Mouse (Mus musculus) ES-E14 (cell line): ENCODE results near the gene Megf11. TPM values are rescaled to one million over a fixed set of nuclear protein-coding genes. Genes with fewer than 3 reads are reported as not detected.

Source experiments
- DNase-seq: peaks from one replicate; pipeline ENCODE4 v3.0.0-alpha.2; 2013; ENCODE audit warnings: low read depth, low spot score
- H3K27ac ChIP-seq: 2 replicates; pipeline ENCODE4 v1.5.1; 2012; ENCODE audit warnings: low read depth, mild to moderate bottlenecking, low read length, moderate library complexity, mixed read lengths; ENCODE audit not compliant: poor library complexity, insufficient read depth, severe bottlenecking
- H3K36me3 ChIP-seq: 2 replicates; pipeline ENCODE4 v1.6.1; 2012; ENCODE audit warnings: mild to moderate bottlenecking, low read length, moderate library complexity, mixed read lengths; ENCODE audit not compliant: control insufficient read depth, poor library complexity, insufficient read depth, severe bottlenecking
- H3K4me1 ChIP-seq, 2 experiments: fragments of 150-350 bp in 1 of 2; sonication (generic) in 1 of 2; 2 replicates each; pipeline ENCODE4 v1.6.1; 2012; ENCODE audit warnings: low read length in 2 of 2, mild to moderate bottlenecking in 1 of 2, mixed read lengths in 1 of 2; ENCODE audit not compliant: control insufficient read depth in 2 of 2, insufficient read depth in 2 of 2, poor library complexity in 1 of 2
- H3K4me3 ChIP-seq, 2 experiments: fragments of 150-350 bp in 1 of 2; sonication (generic) in 1 of 2; 2 replicates each; pipeline ENCODE4 v1.5.1; 2012; ENCODE audit warnings: low read length in 2 of 2, low read depth in 1 of 2, mild to moderate bottlenecking in 1 of 2, mixed read lengths in 1 of 2; ENCODE audit not compliant: insufficient read depth in 1 of 2, poor library complexity in 1 of 2, severe bottlenecking in 1 of 2
- H3K9ac ChIP-seq: 2 replicates; pipeline ENCODE4 v1.6.1; 2012; ENCODE audit warnings: low read depth, mild to moderate bottlenecking, low read length, mixed read lengths; ENCODE audit not compliant: poor library complexity, insufficient read depth, severe bottlenecking
- H3K9me3 ChIP-seq: fragments of 150-350 bp; sonication (generic); 2 replicates; pipeline ENCODE4 v1.6.1; 2012; ENCODE audit warnings: low read depth, mild to moderate bottlenecking, low read length; ENCODE audit not compliant: control insufficient read depth, insufficient read depth
- CHD2 ChIP-seq: IDR thresholded peaks from 2 replicates; pipeline ENCODE4 v1.6.1; 2014; ENCODE audit warnings: mild to moderate bottlenecking, low read depth, low read length, inconsistent platforms
- HCFC1 ChIP-seq: IDR thresholded peaks from 2 replicates; pipeline ENCODE4 v1.6.1; 2012; ENCODE audit warnings: low read length, inconsistent platforms, borderline replicate concordance; ENCODE audit not compliant: insufficient read depth
- MAFK ChIP-seq: IDR thresholded peaks from 2 replicates; pipeline ENCODE4 v1.6.1; 2014; ENCODE audit warnings: mild to moderate bottlenecking, low read depth, low read length, inconsistent platforms; ENCODE audit not compliant: insufficient read depth
- ZC3H11A ChIP-seq: IDR thresholded peaks from 2 replicates; pipeline ENCODE4 v1.6.1; 2012; ENCODE audit warnings: low read depth, mild to moderate bottlenecking, inconsistent platforms, low read length, borderline replicate concordance
- ZNF384 ChIP-seq: IDR thresholded peaks from 2 replicates; pipeline ENCODE4 v1.6.1; 2012; ENCODE audit warnings: low read depth, low read length, inconsistent platforms
- in situ Hi-C, 2 experiments: fragments of 600-800 bp; cut with MboI; formaldehyde crosslinking; loops; one replicate each; pipeline ENCODE4 v1.15.1; 2025; ENCODE audit warnings: low sequenced_read_pairs in 2 of 2, inconsistent platforms in 1 of 2; ENCODE audit not compliant: unreplicated experiment in 2 of 2
- total RNA-seq: library from RNA; depleted of rRNA; stranded (reverse); fragments of 300-350 nt; gene quantifications from 2 replicates; pipeline ENCODE4 v1.2.3, GENCODE M21; 2012

Megf11 gene
- total RNA-seq, 1 experiment, result 7.5 TPM

DNA sequence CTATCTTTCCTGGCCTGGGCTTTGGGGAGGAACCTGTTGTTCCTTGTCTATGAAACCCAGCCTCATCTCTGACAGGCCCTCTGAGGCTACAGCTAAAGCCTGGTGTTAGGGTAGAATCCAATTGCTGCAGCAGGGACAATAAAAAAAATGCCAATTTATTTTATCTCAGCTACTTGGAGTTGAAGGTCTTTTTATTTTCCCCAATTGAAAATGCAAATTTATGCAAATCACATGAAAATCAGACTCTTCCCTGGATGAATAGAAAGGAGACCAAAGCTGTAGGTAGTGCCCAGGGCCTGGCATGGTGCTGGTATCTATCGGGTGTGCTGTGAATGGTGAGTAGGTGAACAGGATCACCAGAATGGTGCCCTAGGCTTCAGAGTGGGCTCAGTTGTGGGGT is 60.6 kb downstream of the Megf11 start:
- Histone ChIP-seq H3K36me3 (no peaks in the 10 kb centered on the region), H3K27ac (no peak overlapping the region), H3K9me3 (no peaks in the 10 kb centered on the region), H3K4me1 (peaks cover 0 to 6% of the 10 kb centered on the region in 2 experiments; a peak in 1 of 4 replicates), H3K9ac (no peak overlapping the region), H3K4me3 (no peak overlapping the region)
- in situ Hi-C loops, result no loop called here
- DNase-seq, result no peak
- TF ChIP-seq ZNF384, result no peak
- no peak for TF ChIP-seq HCFC1
- no peak for TF ChIP-seq CHD2
- TF ChIP-seq MAFK, result no peak
- TF ChIP-seq ZC3H11A, result no peak

DNA sequence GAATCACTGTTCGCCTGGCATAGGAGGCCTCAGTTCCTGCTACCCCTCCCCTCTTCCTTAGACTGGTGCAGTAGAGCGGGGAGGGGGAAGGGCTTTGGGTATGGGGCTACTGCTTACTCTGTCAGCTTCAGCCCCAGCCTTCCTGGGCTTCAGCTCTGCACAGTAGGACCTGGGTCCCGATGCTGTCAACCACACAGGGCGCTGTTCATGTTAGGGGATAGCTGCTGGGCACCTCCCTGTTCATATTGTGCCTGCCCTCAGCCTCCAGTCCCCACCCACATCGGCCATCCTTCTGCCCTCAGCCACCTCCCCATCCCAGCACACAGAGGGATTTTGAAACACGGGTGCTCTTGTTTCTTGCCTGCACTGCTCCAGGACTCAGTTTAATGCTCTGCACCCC is 61.6 kb downstream of the Megf11 start:
- TF ChIP-seq ZNF384 (no peak), HCFC1 (no peak), ZC3H11A (no peak), CHD2 (no peak), MAFK (no peak)
- Histone ChIP-seq H3K27ac (no peak overlapping the region), H3K36me3 (no peaks in the 10 kb centered on the region), H3K9ac (no peak overlapping the region), H3K4me3 (no peak overlapping the region), H3K9me3 (no peaks in the 10 kb centered on the region), H3K4me1 (peaks cover 0 to 8% of the 10 kb centered on the region in 2 experiments; a peak in 1 of 4 replicates)
- DNase-seq, result no peak
- in situ Hi-C loops, result no loop called here

DNA sequence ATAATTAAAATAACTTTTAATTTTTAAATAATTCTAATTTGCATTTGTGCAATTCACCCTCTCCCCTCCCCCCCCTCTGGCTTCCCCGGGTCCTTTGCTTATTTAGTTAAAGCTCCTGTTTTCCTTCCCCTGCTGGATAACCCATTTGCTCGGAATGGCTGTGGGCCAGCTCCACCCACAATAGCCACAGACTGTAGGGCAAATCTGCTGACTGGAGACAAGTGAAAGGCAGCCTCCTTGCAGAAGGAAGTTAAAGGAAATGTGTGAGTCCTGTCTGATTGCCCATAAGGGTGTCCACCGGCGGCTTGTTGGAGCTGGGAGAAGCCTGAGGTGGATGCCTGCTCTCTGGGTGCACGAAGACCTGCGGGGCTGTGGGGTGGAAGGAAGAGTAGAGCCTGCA is 62.1 kb downstream of the Megf11 start:
- Histone ChIP-seq H3K27ac (no peak overlapping the region), H3K9me3 (no peaks in the 10 kb centered on the region), H3K4me3 (no peak overlapping the region), H3K9ac (no peak overlapping the region), H3K4me1 (peaks cover 0 to 8% of the 10 kb centered on the region in 2 experiments; a peak in 1 of 4 replicates), H3K36me3 (no peaks in the 10 kb centered on the region)
- in situ Hi-C loops, result no loop called here
- TF ChIP-seq ZC3H11A (no peak), MAFK (0 out of 2 replicates have a peak, but pooled peaks have one; percentile 19)
- no peak for DNase-seq

DNA sequence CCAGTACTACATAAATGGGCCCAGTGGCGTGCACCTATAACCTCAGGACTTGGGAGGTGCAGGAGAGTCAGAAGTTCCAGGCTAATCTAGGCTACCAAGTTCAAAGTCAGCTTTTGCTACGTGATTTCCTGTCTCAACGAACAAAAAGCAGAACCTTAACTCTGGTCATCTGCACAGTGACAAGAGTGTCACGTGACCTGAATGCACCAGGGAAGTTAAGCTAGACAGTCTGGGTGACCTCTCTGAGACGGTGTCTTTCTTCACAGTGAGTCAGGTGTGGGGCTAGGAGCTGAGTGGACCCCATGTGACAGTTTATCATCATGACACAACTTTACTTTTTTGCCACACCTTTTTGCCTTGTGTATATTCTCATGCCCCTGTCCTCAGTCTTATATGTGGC is 67.3 kb downstream of the Megf11 start:
- in situ Hi-C loops, result no loop called here
- Histone ChIP-seq H3K4me3 (no peak overlapping the region), H3K4me1 (peaks cover 0 to 6% of the 10 kb centered on the region in 2 experiments; a peak in 2 of 4 replicates), H3K36me3 (no peaks in the 10 kb centered on the region), H3K9ac (no peak overlapping the region), H3K9me3 (no peaks in the 10 kb centered on the region), H3K27ac (no peak overlapping the region)
- no peak for TF ChIP-seq ZC3H11A
- TF ChIP-seq ZNF384, result no peak
- no peak for TF ChIP-seq CHD2
- no peak for DNase-seq

DNA sequence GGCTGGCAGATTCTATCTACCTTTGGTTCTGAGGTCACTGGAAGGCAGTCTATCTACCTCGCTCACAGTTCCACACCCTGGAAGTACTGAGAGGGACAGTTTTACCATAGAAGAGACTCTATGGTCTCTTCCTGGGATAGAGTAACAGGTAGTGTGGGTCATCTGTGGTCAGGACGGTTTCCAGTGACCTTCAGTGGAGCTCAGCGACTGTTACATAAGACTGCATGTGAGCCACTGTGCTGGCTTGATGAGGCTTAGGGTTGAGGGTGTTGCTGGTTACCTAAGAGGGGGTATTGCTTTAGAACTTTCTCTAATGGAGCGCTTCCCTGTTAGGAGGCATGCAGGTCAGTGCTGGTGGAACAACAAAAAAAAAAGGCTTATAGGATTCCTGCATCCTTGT is 68.8 kb downstream of the Megf11 start:
- TF ChIP-seq CHD2 (no peak), ZNF384 (no peak), MAFK (no peak), HCFC1 (no peak)
- Histone ChIP-seq H3K4me1 (peaks cover 0 to 6% of the 10 kb centered on the region in 2 experiments; a peak in 2 of 4 replicates), H3K9me3 (no peaks in the 10 kb centered on the region), H3K4me3 (no peak overlapping the region), H3K27ac (no peak overlapping the region), H3K36me3 (no peaks in the 10 kb centered on the region), H3K9ac (no peak overlapping the region)
- DNase-seq, result no peak
- in situ Hi-C loops, result no loop called here
